Mouse (Mus musculus) thymus, postnatal 25 days (tissue): Measurements from ENCODE around the gene Fam45a.
"Not testable (repeated sequence)": the region's sequence is repeated elsewhere in the genome, so short reads cannot be mapped to it uniquely, and the experiment has no call there.

ENCODE experiments used
- DNase-seq: peaks from one replicate; pipeline ENCODE4 v3.0.0; 2022

The Fam45a gene

GRCm38 (mm10) chr19:60860868-60861700 lies 49.7 kb downstream of the Fam45a start, which contains the start of gene Sfxn4:
Sfxn4 (minus strand) TSS chr19:60861479.
- DNase-seq, result peak; percentile 94

GRCm38 (mm10) chr19:60866169-60866568 lies 54.8 kb downstream of the Fam45a start:
- not testable (repeated sequence) for DNase-seq

GRCm38 (mm10) chr19:60870489-60870888 lies 59.1 kb downstream of the Fam45a start:
- DNase-seq, result no peak

GRCm38 (mm10) chr19:60871366-60871765 lies 60.0 kb downstream of the Fam45a start:
- no peak for DNase-seq

GRCm38 (mm10) chr19:60872272-60872671 lies 60.9 kb downstream of the Fam45a start:
- DNase-seq, result no peak

GRCm38 (mm10) chr19:60873501-60873900 lies 62.1 kb downstream of the Fam45a start:
- DNase-seq, result no peak

GRCm38 (mm10) chr19:60874064-60874694 lies 62.8 kb downstream of the Fam45a start, which contains the start of gene Prdx3:
Prdx3 (minus strand) TSS chr19:60874556.
- DNase-seq, result peak; percentile 99

- no peak for DNase-seq
Measured at GRCm38 (mm10) chr19:60883129-60883528, 71.7 kb downstream of the Fam45a start.
